Mouse (Mus musculus): Measurements from ENCODE around the gene Hoxc4. TPM values are rescaled to one million over a fixed set of nuclear protein-coding genes. Genes with fewer than 3 reads are reported as not detected.

Gene Hoxc4
- 1 to 10 TPM; 5.9 to 6.6 TPM for total RNA-seq (2021)
- long read RNA-seq, experiment 1, partial matches to known transcripts, result 3 of 5 reads
- long read RNA-seq, experiment 1, other reads (novel, unspliced or antisense), result 0 of 5 reads
- long read RNA-seq, experiment 2, partial matches to known transcripts, result 0 of 1 reads
- long read RNA-seq, experiment 2, other reads (novel, unspliced or antisense), result 1 of 1 reads

GRCm38 (mm10) chr15:103018636-103019035 lies at the start of gene Hoxc4:
TSS of gene Hoxc4 (plus strand) at chr15:103018934.
- no peak for DNase-seq

GRCm38 (mm10) chr15:102969296-102969695 lies 49.4 kb upstream of the Hoxc4 start:
- no peak for DNase-seq

- DNase-seq, result no peak
Observed at GRCm38 (mm10) chr15:102970740-102971139, 48.0 kb upstream of the Hoxc4 start.

- DNase-seq, result no peak
Observed at GRCm38 (mm10) chr15:102972254-102972653, 46.5 kb upstream of the Hoxc4 start.

GRCm38 (mm10) chr15:102972753-102973152 lies 46.0 kb upstream of the Hoxc4 start:
- DNase-seq, result no peak

GRCm38 (mm10) chr15:102975034-102975433 lies 43.7 kb upstream of the Hoxc4 start:
- DNase-seq, result no peak

GRCm38 (mm10) chr15:102975688-102976111 lies 43.0 kb upstream of the Hoxc4 start:
- DNase-seq, result no peak

GRCm38 (mm10) chr15:102976171-102976570 lies 42.6 kb upstream of the Hoxc4 start, which contains the start of gene Hoxc9:
TSS of gene Hoxc9 (plus strand) at chr15:102976439.
- DNase-seq, result no peak

GRCm38 (mm10) chr15:102976631-102977422 lies 41.9 kb upstream of the Hoxc4 start:
- DNase-seq, result no peak

GRCm38 (mm10) chr15:102977423-102977974 lies 41.2 kb upstream of the Hoxc4 start:
- no peak for DNase-seq

- DNase-seq, result no peak
Observed at GRCm38 (mm10) chr15:102978615-102979515, 39.9 kb upstream of the Hoxc4 start.

GRCm38 (mm10) chr15:102979936-102980335 lies 38.8 kb upstream of the Hoxc4 start:
- DNase-seq, result no peak

GRCm38 (mm10) chr15:102980352-102980751 lies 38.4 kb upstream of the Hoxc4 start:
- DNase-seq, result no peak

GRCm38 (mm10) chr15:102980912-102981311 lies 37.8 kb upstream of the Hoxc4 start:
- DNase-seq, result no peak

- DNase-seq, result peak; percentile 28 to 54
Observed at GRCm38 (mm10) chr15:102981379-102982288, 37.1 kb upstream of the Hoxc4 start.

- no peak for DNase-seq
Observed at GRCm38 (mm10) chr15:102983716-102984115, 35.0 kb upstream of the Hoxc4 start.

GRCm38 (mm10) chr15:102984521-102984920 lies 34.2 kb upstream of the Hoxc4 start:
- no peak for DNase-seq

GRCm38 (mm10) chr15:102984925-102985324 lies 33.8 kb upstream of the Hoxc4 start:
- DNase-seq, result no peak

- DNase-seq, result peak; percentile 92 to 95
Observed at GRCm38 (mm10) chr15:102987124-102987833, 31.5 kb upstream of the Hoxc4 start.

- no peak for DNase-seq
Observed at GRCm38 (mm10) chr15:102988078-102988477, 30.7 kb upstream of the Hoxc4 start.
